Mouse (Mus musculus) heart, postnatal 0 days (tissue): ENCODE data around the gene Slc13a5.

Experiments used
- CTCF ChIP-seq: IDR thresholded peaks from 2 replicates; pipeline ENCODE4 v1.5.1; 2016; ENCODE audit warnings: antibody characterized with exemption, control low read depth, low read depth
- EP300 ChIP-seq: IDR thresholded peaks from 2 replicates; pipeline ENCODE4 v1.6.1; 2016; ENCODE audit warnings: antibody characterized with exemption, low read depth

- TF ChIP-seq EP300 (no peak), CTCF (no peak)
Observed at GRCm38 (mm10) chr11:72281852-72282400, 14.9 kb upstream of the Slc13a5 start.
